Mouse (Mus musculus) cerebellum, adult 2 months (tissue): ENCODE measurements around the gene 4930404N11Rik.

Source experiments
- CTCF ChIP-seq: fragments of 200-500 bp; IDR thresholded peaks from 2 replicates; pipeline ENCODE4 v1.5.1; 2011; ENCODE audit warnings: low read depth, mild to moderate bottlenecking, control low read depth, low read length, moderate library complexity, borderline replicate concordance; ENCODE audit not compliant: insufficient read depth
- POLR2A ChIP-seq: fragments of 200-500 bp; IDR thresholded peaks from 2 replicates; pipeline ENCODE4 v1.6.1; 2011; ENCODE audit warnings: low read length, control low read depth, borderline replicate concordance; ENCODE audit not compliant: insufficient read depth

DNA sequence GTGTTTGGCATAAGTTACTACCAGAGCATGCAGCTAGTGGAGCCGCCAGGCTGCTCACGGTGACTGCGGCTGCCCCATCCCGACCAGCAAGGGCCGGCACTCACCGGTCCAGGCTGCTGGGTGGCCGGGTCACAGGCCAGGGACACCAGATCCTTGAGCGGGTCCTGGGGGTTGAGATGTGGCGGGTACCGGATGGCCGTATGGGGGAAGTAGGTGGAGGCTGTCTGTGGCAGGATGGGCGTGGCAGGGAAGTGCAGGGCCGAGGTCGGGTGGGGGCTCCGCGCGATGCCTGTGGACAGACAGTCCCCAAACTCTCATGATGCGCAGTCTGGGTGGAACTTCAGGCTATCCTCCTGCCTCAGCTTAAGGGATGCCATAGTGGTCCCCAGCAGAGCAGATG lies 39.1 kb upstream of the 4930404N11Rik start:
- no peak for TF ChIP-seq POLR2A
- no peak for TF ChIP-seq CTCF
